Mouse (Mus musculus) layer of hippocampus, postnatal 25 days (tissue): ENCODE results near the gene Pmm2. TPM values are rescaled to one million over a fixed set of nuclear protein-coding genes. Genes with fewer than 3 reads are reported as not detected.

Source experiments
- DNase-seq, 2 experiments: peaks; one replicate each; pipeline ENCODE4 v3.0.0; 2022; ENCODE audit warnings: mixed read lengths in 2 of 2, low spot score in 1 of 2; ENCODE audit errors: extremely low spot score in 1 of 2
- microRNA-seq, 2 experiments: library from miRNA; unstranded; fragments of <30 nt; microRNA quantifications; one replicate each; pipeline ENCODE4 v1.2.0; 2021
- total RNA-seq, 2 experiments: library from RNA; stranded (reverse); gene quantifications; 2 replicates each; pipeline ENCODE4 v1.2.3; 2021

The Pmm2 gene
- total RNA-seq, 2 experiments from 2014 or later = 27.1 to 35.4 TPM

DNA sequence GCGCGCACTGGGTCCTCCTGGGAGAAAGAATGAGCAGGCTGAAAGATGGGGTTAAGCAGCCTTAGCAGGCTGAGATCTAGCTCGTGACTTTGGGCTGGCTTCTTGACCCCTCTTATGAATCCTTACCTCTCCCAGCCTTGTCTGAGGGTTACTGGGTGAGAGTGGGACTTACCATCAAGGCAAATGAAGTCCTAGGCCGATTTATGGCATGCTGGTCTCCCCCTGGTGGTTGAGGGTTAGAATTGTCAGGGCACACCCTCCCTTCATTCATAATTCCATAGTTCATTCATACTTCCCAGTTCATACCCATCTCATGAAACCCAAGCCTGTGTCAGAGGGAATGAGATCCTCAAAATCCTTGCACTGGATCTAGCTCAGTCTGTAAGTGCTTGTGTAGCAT lies 39.3 kb downstream of the Pmm2 start:
- peak in 1 of 2 experiments; percentile 64 for DNase-seq

DNA sequence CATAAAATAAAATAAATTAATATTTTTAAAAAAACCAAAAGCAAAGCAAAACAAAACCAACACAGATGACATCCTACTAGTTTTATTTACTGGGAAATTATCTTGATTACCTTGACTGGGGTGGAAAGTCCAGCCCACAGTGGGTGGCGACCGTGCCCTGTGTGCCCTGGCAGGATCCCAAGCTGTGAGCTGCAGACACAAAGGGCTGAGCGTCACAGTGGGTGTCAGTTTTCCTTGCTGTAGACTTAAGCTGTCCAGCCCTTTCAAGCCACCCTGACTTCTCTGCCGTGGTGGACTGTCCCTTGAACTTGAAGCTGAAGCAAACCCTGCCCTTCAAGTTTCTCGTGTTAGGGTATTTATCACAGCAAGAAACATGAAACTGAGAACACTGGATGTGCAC lies 40.6 kb downstream of the Pmm2 start:
- DNase-seq = no peak

DNA sequence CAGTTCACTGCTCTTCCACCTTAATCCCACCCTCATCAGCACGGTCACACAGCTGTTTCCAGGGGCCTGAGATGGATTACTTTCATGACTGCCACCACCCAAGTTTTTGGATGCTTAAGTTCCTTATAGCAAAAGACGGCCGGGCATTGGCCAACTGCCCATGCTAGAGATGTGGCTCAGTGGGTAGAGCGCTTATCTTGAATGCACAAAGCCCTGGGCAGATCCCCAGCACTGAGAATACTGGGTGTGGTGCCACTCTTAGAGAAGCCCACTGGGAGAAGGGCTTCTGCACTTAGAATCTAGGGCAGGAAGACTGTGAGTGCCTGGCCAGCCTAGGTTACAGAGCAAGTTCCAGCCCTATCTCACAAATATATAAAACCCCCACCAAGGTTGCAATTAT lies 41.2 kb downstream of the Pmm2 start:
- no peak for DNase-seq

DNA sequence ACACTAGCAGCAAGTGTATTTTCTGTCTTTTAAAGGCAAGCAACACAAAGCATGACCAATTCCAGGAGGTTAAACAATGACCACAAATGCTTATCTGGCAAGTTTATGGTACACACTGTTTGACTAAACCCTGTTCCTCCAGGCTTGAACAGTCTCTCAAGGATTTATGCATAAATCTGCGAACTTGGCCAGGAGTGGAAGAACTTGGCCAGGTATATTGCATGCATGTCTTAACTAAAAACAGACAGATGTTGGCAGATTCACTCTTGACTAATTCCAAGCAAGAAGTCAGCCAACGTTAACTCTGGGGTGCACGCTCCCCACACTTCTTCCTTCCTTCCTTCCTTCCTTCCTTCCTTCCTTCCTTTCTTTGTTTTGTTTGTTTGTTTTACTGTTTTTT lies 42.3 kb downstream of the Pmm2 start:
- DNase-seq = no peak

DNA sequence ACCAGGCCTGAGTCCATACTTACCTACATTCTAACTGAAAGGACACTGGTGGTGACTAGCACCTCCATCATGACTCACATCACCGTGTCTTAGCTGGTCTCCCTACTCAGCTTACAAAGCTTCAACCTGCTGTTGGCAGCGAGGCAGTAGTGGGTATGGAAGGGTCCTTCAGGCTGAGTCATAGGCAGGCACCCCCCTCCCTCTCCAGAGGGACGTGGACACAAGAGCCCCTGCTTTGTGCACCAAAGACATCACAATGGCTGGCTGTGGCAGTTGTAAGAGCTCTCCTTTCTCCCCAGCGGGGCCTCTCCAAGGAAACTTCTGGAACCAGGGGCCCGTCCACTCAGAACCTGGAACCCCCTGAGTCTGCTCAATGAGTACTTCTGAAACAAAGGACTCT lies 43.0 kb downstream of the Pmm2 start, which contains the start of gene Gm5767:
Gene Gm5767, plus strand, starts transcription at position 301 of the 400 bp plus-strand sequence.
- no peak for DNase-seq

DNA sequence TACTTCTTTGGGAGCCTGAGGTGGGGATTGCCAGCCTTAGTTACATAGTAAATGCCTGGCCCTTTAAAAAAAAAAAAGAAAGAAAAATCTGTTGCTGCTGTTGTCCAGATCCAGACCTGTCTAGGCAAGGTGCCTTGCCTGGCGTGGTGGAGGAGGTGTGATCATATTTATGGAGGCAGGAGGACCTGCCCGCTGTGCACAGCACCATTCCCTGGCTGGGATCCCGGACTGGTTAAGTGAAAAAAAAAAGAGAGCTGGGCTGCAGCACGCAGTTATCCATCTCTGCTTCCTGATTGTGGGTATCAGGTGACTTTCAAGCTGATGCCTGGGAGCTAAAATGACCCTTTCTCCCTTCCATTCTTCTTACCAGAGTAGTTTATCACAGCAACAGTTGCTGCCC lies 47.6 kb downstream of the Pmm2 start:
- DNase-seq = no peak

DNA sequence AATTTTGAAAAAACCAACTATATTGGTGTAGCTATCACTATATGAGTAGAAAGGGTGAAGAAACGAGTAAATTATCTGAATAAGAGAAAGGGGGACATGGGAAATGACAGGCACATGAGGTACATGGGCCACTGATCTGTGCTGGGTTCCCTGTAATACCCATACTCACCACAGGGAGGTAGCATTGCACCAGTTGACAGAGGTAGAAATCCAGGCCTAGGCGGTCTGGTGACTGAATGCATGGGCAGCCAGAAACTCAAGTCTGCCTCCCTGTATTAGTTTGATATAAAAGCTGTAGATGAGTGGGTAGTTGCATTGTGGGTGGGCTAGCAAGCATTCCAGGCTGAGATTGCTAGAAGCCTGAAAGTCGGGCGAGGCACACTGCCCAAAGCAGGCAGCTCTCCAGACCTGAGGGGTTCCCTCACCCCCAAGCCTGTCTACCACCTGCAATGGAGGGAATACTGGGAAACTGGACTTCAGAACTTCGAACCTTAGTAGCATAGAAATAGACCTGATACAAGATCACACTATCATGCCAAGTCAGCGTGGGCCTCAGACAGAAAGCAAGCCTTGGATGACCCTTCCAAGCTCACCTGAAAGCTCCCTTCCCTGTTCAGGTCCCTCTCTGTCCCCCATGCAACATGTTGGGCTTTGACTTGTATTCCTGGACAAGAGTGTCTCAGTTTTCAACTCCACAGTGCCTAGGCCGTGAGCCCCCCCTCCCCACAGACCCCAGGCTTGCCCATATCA lies 48.8 kb downstream of the Pmm2 start:
- DNase-seq = peak; percentile 55 to 81

DNA sequence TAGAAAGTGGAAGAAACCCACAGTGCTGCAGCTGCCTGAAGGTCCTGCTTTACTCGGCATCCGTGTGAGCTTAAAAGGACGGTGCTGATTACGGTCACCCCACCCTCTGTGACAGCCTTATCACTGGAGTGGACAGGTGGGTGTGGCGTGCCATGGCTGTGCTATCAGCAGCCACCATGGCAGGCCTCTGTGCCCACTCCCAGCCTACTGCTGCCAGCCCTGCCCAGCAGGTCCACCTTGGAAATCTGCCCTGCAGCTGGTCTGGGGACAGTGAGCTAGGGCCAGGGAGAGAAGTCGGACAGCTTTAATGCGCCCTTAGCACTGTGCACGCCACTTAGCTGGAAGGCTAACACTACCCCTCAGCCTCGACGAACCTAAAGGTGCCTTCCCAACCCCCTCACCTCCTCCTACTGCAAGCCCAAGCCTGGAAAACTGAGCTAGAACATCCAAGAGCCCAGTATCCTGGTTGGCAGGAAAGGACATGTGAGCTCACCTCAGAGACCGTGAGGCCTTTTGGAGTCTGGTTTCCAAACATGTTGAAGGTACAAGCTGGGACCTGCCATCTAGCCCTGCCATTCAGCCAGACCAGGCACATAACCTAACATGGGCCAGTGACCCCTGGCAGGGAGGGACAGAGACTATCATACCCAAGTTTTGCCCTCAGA lies 49.5 kb downstream of the Pmm2 start:
- no peak for DNase-seq

DNA sequence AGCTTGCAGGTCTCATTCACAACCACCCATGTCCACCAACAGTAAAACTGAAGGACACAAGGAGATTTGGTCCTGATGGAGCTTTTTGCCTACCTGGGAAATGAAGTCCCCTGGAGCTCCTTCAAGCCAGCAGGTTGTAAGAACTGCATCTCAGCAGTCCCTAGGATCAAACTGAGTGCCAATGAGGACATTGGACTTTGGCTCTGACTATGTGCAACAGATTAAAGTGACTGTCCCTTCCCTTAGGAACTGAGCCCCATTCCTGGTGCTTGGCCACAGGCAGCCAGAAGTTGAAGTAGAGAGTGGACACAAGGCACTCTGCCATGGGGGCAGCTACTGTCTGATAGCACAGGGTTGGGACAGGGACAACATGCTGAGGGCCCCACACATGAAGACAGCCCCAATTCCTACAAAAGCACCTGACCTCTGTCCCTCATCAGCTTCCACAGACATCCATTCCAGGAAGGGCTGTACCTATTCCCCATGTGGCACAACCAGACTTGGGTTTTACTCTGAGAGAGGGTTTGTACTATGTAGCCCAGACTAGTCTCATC lies 50.2 kb downstream of the Pmm2 start:
- no peak for DNase-seq

DNA sequence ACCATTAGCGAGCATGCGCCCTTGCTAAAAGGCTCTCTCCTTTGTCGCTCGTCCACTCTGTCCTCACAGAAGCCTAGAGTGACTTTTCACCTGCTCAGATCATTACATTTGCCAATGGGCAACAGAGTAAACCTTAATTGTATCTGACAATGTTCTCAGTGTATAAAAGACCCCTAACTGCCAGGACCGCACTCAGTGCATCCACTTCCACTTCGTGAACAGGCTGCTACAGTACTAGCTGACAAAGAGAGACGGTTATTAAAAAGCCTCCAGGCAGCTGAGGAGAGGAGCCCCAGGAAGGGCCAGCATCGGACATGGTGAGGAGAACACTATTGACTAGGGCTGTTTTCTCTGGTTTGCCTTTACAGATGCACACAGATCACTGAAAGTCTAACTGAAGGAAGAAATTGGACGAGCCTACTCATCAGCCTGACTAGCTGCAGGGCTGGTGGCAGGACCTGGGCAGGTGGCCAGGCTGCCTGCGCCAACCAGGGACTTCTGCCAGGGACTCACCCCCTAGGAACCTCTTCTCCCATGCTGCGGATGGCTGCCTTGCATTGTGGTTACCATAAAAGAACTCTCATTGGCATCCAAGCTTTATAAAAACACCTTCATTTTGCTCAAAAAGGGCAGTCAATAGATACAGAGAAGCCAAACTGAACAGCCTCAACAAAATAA lies 52.6 kb downstream of the Pmm2 start:
- peak in 1 of 2 experiments; percentile 51 for DNase-seq

DNA sequence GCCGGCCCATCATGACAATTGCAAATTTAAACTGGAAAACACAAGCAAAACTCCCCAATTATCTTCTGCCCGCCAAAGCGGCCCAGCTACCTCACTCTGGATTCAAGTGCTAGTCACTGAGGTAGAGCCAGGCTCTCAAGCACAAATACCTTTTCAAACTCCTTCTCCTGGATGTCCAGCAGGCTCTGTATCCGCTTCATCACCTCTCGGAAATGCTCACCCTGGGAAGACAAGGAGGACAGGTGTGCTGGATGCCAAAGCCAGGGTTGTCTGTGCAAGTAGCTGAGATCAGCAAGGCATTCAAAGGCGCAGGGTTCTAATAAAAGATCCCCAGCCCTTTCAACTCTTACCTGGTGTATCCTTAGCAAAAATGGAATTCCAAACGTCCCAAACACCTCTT lies 53.7 kb downstream of the Pmm2 start:
- DNase-seq = no peak

DNA sequence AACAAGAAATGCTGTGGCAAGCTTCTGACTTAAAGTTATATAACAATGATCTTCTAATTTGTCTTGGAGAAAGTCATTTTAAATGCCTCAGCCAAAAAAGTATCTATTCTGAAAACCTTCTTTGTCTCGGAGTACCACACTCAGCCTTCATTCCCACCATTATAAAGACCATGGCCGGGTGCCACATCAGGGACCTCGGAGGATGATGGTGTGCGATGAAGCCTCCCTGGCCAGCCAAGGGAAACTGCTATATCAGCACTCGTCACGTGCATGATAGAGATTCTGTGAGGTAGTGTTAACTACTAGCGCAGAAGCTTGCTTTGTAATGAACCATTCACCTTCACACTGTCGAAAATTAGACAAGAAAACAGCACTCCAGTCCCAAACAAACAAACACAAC lies 62.1 kb downstream of the Pmm2 start:
- no peak for DNase-seq

DNA sequence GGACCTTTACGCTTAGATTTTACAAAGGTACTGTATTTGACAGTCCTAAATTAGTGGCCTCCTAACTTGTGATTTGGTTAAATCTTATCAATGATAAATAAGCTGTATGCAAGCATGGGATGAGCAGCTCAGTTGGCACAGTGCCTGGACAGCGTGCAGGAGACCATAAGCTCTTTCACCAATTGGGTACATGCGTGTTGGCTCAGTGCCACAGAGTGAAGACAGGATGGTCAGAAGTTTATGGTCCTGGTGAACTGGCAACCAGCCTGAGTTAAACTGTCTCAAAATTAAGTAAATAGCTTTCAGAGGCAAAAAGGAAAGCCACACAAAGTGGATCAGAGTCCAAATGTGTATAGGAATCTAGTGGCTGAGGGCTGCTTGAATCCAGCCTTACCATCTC lies 63.1 kb downstream of the Pmm2 start:
- no peak for DNase-seq

DNA sequence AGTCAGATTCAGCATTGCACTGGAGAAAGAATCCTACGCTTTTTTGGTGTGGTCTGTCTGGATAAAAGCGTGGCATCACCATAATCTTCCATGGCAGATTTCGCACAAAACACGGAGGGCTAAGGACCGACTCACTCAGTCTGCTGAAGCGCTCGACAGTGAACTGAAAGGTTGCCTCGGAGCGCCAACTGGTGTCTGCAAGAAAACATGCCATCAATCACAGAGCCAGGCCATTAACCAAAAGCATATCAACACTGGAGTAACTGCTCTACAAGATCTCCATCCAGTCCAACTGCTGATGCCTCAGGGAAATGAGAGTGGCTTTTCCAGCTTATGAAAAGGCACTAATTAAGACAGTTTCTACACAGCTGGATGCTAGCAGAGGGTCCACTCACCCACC lies 74.5 kb downstream of the Pmm2 start:
- DNase-seq = no peak

Small RNA genes lying within 50 kb of the gene (microRNA-seq; reads per million reads assigned to microRNA genes)
- gene Gm22137 = 0 reads per million in 2 experiments

Other genes with a start within 250 kb of the Pmm2 start
- 1 to 10 TPM; 7.1 to 8.0 TPM for gene Tmem114, start 212.5 kb upstream of the Pmm2 start, total RNA-seq
- 10 to 100 TPM; 22.1 to 26.5 TPM for gene Mettl22, start 166.9 kb upstream of the Pmm2 start, total RNA-seq
- 100 to 1,000 TPM; 136 to 146 TPM for gene Abat, start 124.2 kb upstream of the Pmm2 start, total RNA-seq
- 10 to 100 TPM; 11.4 to 11.6 TPM for gene Tmem186, start within 50 bp of the Pmm2 start, total RNA-seq
- gene Carhsp1, start 34.5 kb downstream of the Pmm2 start, total RNA-seq = 10 to 100 TPM; 24.0 to 27.4 TPM
- gene Gm5767, start 43.1 kb downstream of the Pmm2 start, total RNA-seq = not detected
- gene Usp7, start 154.6 kb downstream of the Pmm2 start, total RNA-seq = 100 to 1,000 TPM; 132 to 156 TPM
- 100 to 1,000 TPM in 1 of 2 experiments, 10 to 100 TPM in 1; 93.3 to 104 TPM for gene 1810013L24Rik, start 192.4 kb downstream of the Pmm2 start, total RNA-seq